Mouse (Mus musculus) myocyte (in vitro differentiated cells): ENCODE results near the gene Ctps2.

Experiments used
- E2F4 ChIP-seq: IDR thresholded peaks from one replicate; pipeline ENCODE4 v1.6.1; 2011; ENCODE audit warnings: mild to moderate bottlenecking, control low read depth, moderate library complexity; ENCODE audit not compliant: insufficient read depth
- MAX ChIP-seq: IDR thresholded peaks from one replicate; pipeline ENCODE4 v1.6.1; 2011; ENCODE audit warnings: low read depth, mild to moderate bottlenecking, control low read depth
- MYOD1 ChIP-seq, 3 experiments: IDR thresholded peaks; one replicate each; pipeline ENCODE4 v1.6.1; 2011; ENCODE audit warnings: control low read depth in 2 of 3, low read depth in 2 of 3, mild to moderate bottlenecking in 2 of 3, moderate library complexity in 1 of 3; ENCODE audit not compliant: insufficient read length in 2 of 3, control insufficient read depth in 1 of 3
- MYOG ChIP-seq, 3 experiments: IDR thresholded peaks; one replicate each; pipeline ENCODE4 v1.6.1; 2011; ENCODE audit warnings: control low read depth in 2 of 3, low read depth in 2 of 3, mild to moderate bottlenecking in 2 of 3; ENCODE audit not compliant: insufficient read length in 2 of 3, control insufficient read depth in 1 of 3, insufficient read depth in 1 of 3
- POLR2A ChIP-seq: IDR thresholded peaks from one replicate; pipeline ENCODE4 v1.6.1; 2011; ENCODE audit warnings: low read depth, mild to moderate bottlenecking, control low read depth, moderate library complexity; ENCODE audit not compliant: insufficient read length
- POLR2AphosphoS2 ChIP-seq: IDR thresholded peaks from one replicate; pipeline ENCODE4 v1.6.1; 2011; ENCODE audit warnings: low read depth, control low read depth; ENCODE audit not compliant: insufficient read length
- SRF ChIP-seq: IDR thresholded peaks from one replicate; pipeline ENCODE4 v1.6.1; 2011; ENCODE audit warnings: low read depth; ENCODE audit not compliant: control insufficient read depth, insufficient read length
- TCF12 ChIP-seq: IDR thresholded peaks from one replicate; pipeline ENCODE4 v1.6.1; 2011; ENCODE audit warnings: mild to moderate bottlenecking, control low read depth; ENCODE audit not compliant: poor library complexity, insufficient read depth, severe bottlenecking
- USF1 ChIP-seq: IDR thresholded peaks from one replicate; pipeline ENCODE4 v1.6.1; 2011; ENCODE audit warnings: low read depth, mild to moderate bottlenecking, control low read depth, moderate library complexity

GRCm38 (mm10) chrX:162964383-162964782 lies 63.3 kb downstream of the Ctps2 start, which contains the start of gene S100g:
- TF ChIP-seq POLR2A (no peak), MAX (no peak), MYOG (IDR thresholded peaks at IDR 0.05; ENCODE audit: control insufficient read depth in 1 of 3, insufficient read depth in 1 of 3, insufficient read length in 2 of 3, low read depth in 2 of 3) (no peak), USF1 (no peak), MYOD1 (IDR thresholded peaks at IDR 0.05; ENCODE audit: control insufficient read depth in 1 of 3, insufficient read length in 2 of 3, low read depth in 2 of 3) (no peak), TCF12 (no peak), POLR2AphosphoS2 (no peak), SRF (no peak), E2F4 (no peak)
